15 mouse cellular contexts compared by ENCODE assay signal in the genomic region with DNA sequence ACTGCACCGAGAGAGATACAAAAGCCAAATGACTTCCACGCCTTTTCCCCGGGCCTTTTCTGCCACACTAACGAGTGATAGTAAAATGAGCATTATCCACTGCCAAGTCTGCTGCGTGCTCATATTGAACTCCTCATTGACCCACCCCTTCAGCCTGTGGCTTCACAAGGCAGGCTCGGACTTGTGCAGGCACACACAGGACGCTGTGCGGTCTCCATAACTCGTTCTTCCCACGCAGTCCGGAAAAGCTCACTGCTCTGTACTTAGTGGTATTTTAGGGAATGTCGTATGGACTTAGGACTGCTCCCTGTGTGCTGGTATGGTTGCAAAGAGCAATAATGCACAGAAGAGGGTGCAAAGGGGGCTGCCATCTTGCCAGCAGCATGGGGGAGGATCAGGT.
DNase-seq lines count a peak whose midpoint lies in the region; ATAC-seq and TF ChIP-seq lines count a peak whose summit lies in the region.
"Had no signal": no experiment of that assay in that cellular context is flagged by ENCODE, and none has a peak within 500 bp of the region (broad histone marks: within the 10 kb centered on the region; RNA-seq: fewer than 3 reads in every experiment).

No protein-coding gene starts in this region.

- no peaks in the 10 kb centered on the region for H3K27me3 ChIP-seq in midbrain, embryonic 15.5 days (replicated peaks)
- H3K27me3 ChIP-seq in midbrain, postnatal 0 days (ENCODE audit: insufficient read depth, low read length), result no peaks in the 10 kb centered on the region
- H3K27me3 ChIP-seq in stomach, postnatal 0 days (ENCODE audit: control insufficient read depth, insufficient read depth, low read length), result no peaks in the 10 kb centered on the region
- H3K27me3 ChIP-seq: heart, embryonic 15.5 days; limb, embryonic 13.5 days; neural tube, embryonic 12.5 days had no signal

- TF ChIP-seq CTCF in gastrocnemius, adult 2 months (IDR thresholded peaks at IDR 0.05), result no peak
- TF ChIP-seq CTCF in midbrain, postnatal 0 days (IDR thresholded peaks at IDR 0.05), result no peak
- TF ChIP-seq CTCF in stomach, postnatal 0 days (IDR thresholded peaks at IDR 0.05; ENCODE audit: low read depth), result no peak

- no peak for TF ChIP-seq EP300 in stomach, postnatal 0 days (optimal IDR thresholded peaks at IDR 0.05)

- H3K27ac ChIP-seq in gastrocnemius, adult 2 months, result peak overlapping the region; percentile 6; the same call in 1 of the 2 replicates
- H3K27ac ChIP-seq in midbrain, embryonic 15.5 days, result 0 out of 2 replicates have a peak overlapping the region, but pooled peaks have one; percentile 29
- no peak overlapping the region; the same call in 1 of the 2 replicates for H3K27ac ChIP-seq in midbrain, postnatal 0 days (ENCODE audit: low read depth, low read length)
- peak overlapping the region; percentile 67 for H3K27ac ChIP-seq in stomach, postnatal 0 days (replicated peaks)
- H3K27ac ChIP-seq: heart, embryonic 15.5 days; limb, embryonic 13.5 days; macrophage; neural tube, embryonic 12.5 days had no signal

- WGBS in midbrain, embryonic 15.5 days, result 77% methylated on average over 12 of the region's 12 CpGs
- 73% methylated on average over 12 of the region's 12 CpGs for WGBS in midbrain, postnatal 0 days
- whole genome bisulfite sequencing in stomach, postnatal 0 days, result 64% methylated on average over 12 of the region's 12 CpGs

- 0 out of 2 replicates have a peak, but pooled peaks have one; percentile 36 for ATAC-seq in midbrain, embryonic 15.5 days (replicated peaks)
- no peak for ATAC-seq in midbrain, postnatal 0 days (ENCODE audit: low FRiP score)
- ATAC-seq in stomach, postnatal 0 days (ENCODE audit: low FRiP score, low TSS enrichment), result peak; percentile 34

- no peak for DNase-seq in gastrocnemius, adult 2 months
- DNase-seq in gastrocnemius, postnatal 25 days, result no peak
- DNase-seq in midbrain, postnatal 0 days (ENCODE audit: low spot score), result no peak
- peak; percentile 72 for DNase-seq in gonadal fat pad, adult 2 months (ENCODE audit: low read depth)
- no peak for DNase-seq in stomach, postnatal 0 days (ENCODE audit: low spot score)
- DNase-seq in adrenal gland, postnatal 36 days, result no peak
- no peak for DNase-seq in layer of hippocampus, adult 18-20 months (ENCODE audit: low spot score in 2 of 2)
- DNase-seq: cerebellum, postnatal 25 days; kidney, adult 9 months; thymus, postnatal 25 days had no signal

- H3K9me3 ChIP-seq in midbrain, embryonic 15.5 days, result no peaks in the 10 kb centered on the region
- no peaks in the 10 kb centered on the region for H3K9me3 ChIP-seq in midbrain, postnatal 0 days (ENCODE audit: low read length)
- H3K9me3 ChIP-seq in stomach, postnatal 0 days (ENCODE audit: control insufficient read depth, low read length), result no peaks in the 10 kb centered on the region
- H3K9me3 ChIP-seq: heart, embryonic 15.5 days; limb, embryonic 13.5 days; neural tube, embryonic 12.5 days had no signal

- intact Hi-C loops in gastrocnemius, adult 2 months (cut with DNase I), result loop anchor here (5.0 kb wide), 3 partner anchors 50 to 355 kb away; no protein-coding TSS in a partner anchor

- no peak overlapping the region for H3K9ac ChIP-seq in midbrain, embryonic 15.5 days
- H3K9ac ChIP-seq in midbrain, postnatal 0 days (replicated peaks; ENCODE audit: low read length, poor library complexity, severe bottlenecking), result no peak overlapping the region
- no peak overlapping the region for H3K9ac ChIP-seq in stomach, postnatal 0 days (ENCODE audit: low read length)
- H3K9ac ChIP-seq: heart, embryonic 15.5 days; limb, embryonic 13.5 days; neural tube, embryonic 12.5 days had no signal

- H3K4me1 ChIP-seq in midbrain, embryonic 15.5 days, result peaks cover 15% of the 10 kb centered on the region
- H3K4me1 ChIP-seq in midbrain, postnatal 0 days (ENCODE audit: insufficient read depth, low read length), result no peaks in the 10 kb centered on the region
- no peaks in the 10 kb centered on the region for H3K4me1 ChIP-seq in stomach, postnatal 0 days (replicated peaks; ENCODE audit: control insufficient read depth, insufficient read depth)
- H3K4me1 ChIP-seq: neural tube, embryonic 12.5 days had no signal

- no peak overlapping the region for H3K4me3 ChIP-seq in gastrocnemius, adult 2 months
- H3K4me3 ChIP-seq in midbrain, embryonic 15.5 days, result no peak overlapping the region
- H3K4me3 ChIP-seq in midbrain, postnatal 0 days (ENCODE audit: low read depth, low read length), result no peak overlapping the region
- no peak overlapping the region for H3K4me3 ChIP-seq in stomach, postnatal 0 days (ENCODE audit: low read depth, low read length)
- H3K4me3 ChIP-seq: heart, embryonic 15.5 days; limb, embryonic 13.5 days; neural tube, embryonic 12.5 days had no signal

- no peaks in the 10 kb centered on the region for H3K36me3 ChIP-seq in midbrain, embryonic 15.5 days (replicated peaks)
- no peaks in the 10 kb centered on the region for H3K36me3 ChIP-seq in midbrain, postnatal 0 days (ENCODE audit: insufficient read depth, low read length)
- H3K36me3 ChIP-seq in stomach, postnatal 0 days (ENCODE audit: control insufficient read depth, insufficient read depth, low read length), result no peaks in the 10 kb centered on the region
- H3K36me3 ChIP-seq: heart, embryonic 15.5 days; limb, embryonic 13.5 days; neural tube, embryonic 12.5 days had no signal

- no peak overlapping the region for H3K4me2 ChIP-seq in midbrain, embryonic 15.5 days
- H3K4me2 ChIP-seq in midbrain, postnatal 0 days (ENCODE audit: low read depth, low read length, poor library complexity, severe bottlenecking), result no peak overlapping the region
- H3K4me2 ChIP-seq in stomach, postnatal 0 days (replicated peaks; ENCODE audit: low read depth), result peak overlapping the region; percentile 4; the same call in 1 of the 2 replicates
- H3K4me2 ChIP-seq: heart, embryonic 15.5 days; limb, embryonic 13.5 days; neural tube, embryonic 12.5 days had no signal
